Mouse (Mus musculus) MEL (cell line): ENCODE results near the gene Th. TPM values are rescaled to one million over a fixed set of nuclear protein-coding genes. Genes with fewer than 3 reads are reported as not detected.

Source experiments
- DNase-seq: peaks from one replicate; pipeline ENCODE4 v3.0.0; 2011; ENCODE audit warnings: low read depth, low spot score
- H3K27ac ChIP-seq: 2 replicates; pipeline ENCODE4 v1.5.1; 2012; ENCODE audit warnings: low read depth, mild to moderate bottlenecking, control low read depth, low read length, moderate library complexity; ENCODE audit not compliant: control insufficient read depth
- H3K27me3 ChIP-seq, 2 experiments: fragments of 150-350 bp in 1 of 2; sonication (generic) in 1 of 2; 2 replicates each; pipeline ENCODE4 v1.6.1; 2012; ENCODE audit warnings: low read length in 2 of 2, mild to moderate bottlenecking in 2 of 2, improper control_type of control experiment in 1 of 2, moderate library complexity in 1 of 2; ENCODE audit not compliant: insufficient read depth in 2 of 2, control insufficient read depth in 1 of 2
- H3K36me3 ChIP-seq, 2 experiments: 2 replicates each; pipeline ENCODE4 v1.6.1; 2012 to 2014; ENCODE audit warnings: low read length in 2 of 2, improper control_type of control experiment in 1 of 2, inconsistent platforms in 1 of 2, mild to moderate bottlenecking in 1 of 2; ENCODE audit not compliant: insufficient read depth in 2 of 2, control insufficient read depth in 1 of 2
- H3K4me1 ChIP-seq, 2 experiments: fragments of 150-350 bp in 1 of 2; sonication (generic) in 1 of 2; 2 replicates each; pipeline ENCODE4 v1.6.1; 2012; ENCODE audit warnings: low read length in 2 of 2, improper control_type of control experiment in 1 of 2, mild to moderate bottlenecking in 1 of 2; ENCODE audit not compliant: insufficient read depth in 2 of 2, control insufficient read depth in 1 of 2
- H3K4me3 ChIP-seq, 2 experiments: fragments of 150-350 bp in 1 of 2; sonication (generic) in 1 of 2; 2 replicates each; pipeline ENCODE4 v1.5.1; 2012; ENCODE audit warnings: low read depth in 2 of 2, low read length in 2 of 2, mild to moderate bottlenecking in 2 of 2, moderate library complexity in 2 of 2, control low read depth in 1 of 2, improper control_type of control experiment in 1 of 2; ENCODE audit not compliant: control insufficient read depth in 1 of 2, insufficient read depth in 1 of 2
- H3K79me2 ChIP-seq: 2 replicates; pipeline ENCODE4 v1.6.1; 2012; ENCODE audit warnings: mild to moderate bottlenecking, low read length, moderate library complexity; ENCODE audit not compliant: control insufficient read depth, poor library complexity, insufficient read depth
- H3K9ac ChIP-seq: 2 replicates; pipeline ENCODE4 v1.6.1; 2012; ENCODE audit warnings: low read depth, mild to moderate bottlenecking, control low read depth, low read length, moderate library complexity; ENCODE audit not compliant: control insufficient read depth, poor library complexity, severe bottlenecking
- H3K9me3 ChIP-seq: fragments of 150-350 bp; sonication (generic); replicated peaks from 2 replicates; pipeline ENCODE4 v1.6.1; 2012; ENCODE audit warnings: mild to moderate bottlenecking, low read length, improper control_type of control experiment, moderate library complexity; ENCODE audit not compliant: insufficient read depth
- BHLHE40 ChIP-seq: IDR thresholded peaks from 2 replicates; pipeline ENCODE4 v1.6.1; 2012; ENCODE audit warnings: low read depth, mild to moderate bottlenecking, inconsistent platforms, low read length, improper control_type of control experiment, borderline replicate concordance
- CHD1 ChIP-seq: IDR thresholded peaks from 2 replicates; pipeline ENCODE4 v1.6.1; 2012; ENCODE audit warnings: low read depth, mild to moderate bottlenecking, inconsistent platforms, low read length, improper control_type of control experiment
- CHD2 ChIP-seq: IDR thresholded peaks from 2 replicates; pipeline ENCODE4 v1.6.1; 2011; ENCODE audit warnings: low read length, improper control_type of control experiment
- E2F4 ChIP-seq: IDR thresholded peaks from 2 replicates; pipeline ENCODE4 v1.6.1; 2011; ENCODE audit warnings: low read depth, low read length, improper control_type of control experiment, borderline replicate concordance
- ELF1 ChIP-seq: IDR thresholded peaks from 2 replicates; pipeline ENCODE4 v1.6.1; 2014; ENCODE audit warnings: low read depth, mild to moderate bottlenecking, inconsistent platforms, low read length, improper control_type of control experiment, moderate library complexity
- ETS1 ChIP-seq: IDR thresholded peaks from 2 replicates; pipeline ENCODE4 v1.6.1; 2012; ENCODE audit warnings: low read depth, mild to moderate bottlenecking, inconsistent platforms, low read length, improper control_type of control experiment, moderate library complexity
- GABPA ChIP-seq: IDR thresholded peaks from 2 replicates; pipeline ENCODE4 v1.6.1; 2012; ENCODE audit warnings: low read depth, mild to moderate bottlenecking, inconsistent platforms, low read length, improper control_type of control experiment, moderate library complexity
- GATA1 ChIP-seq: IDR thresholded peaks from 2 replicates; pipeline ENCODE4 v1.6.1; 2011; ENCODE audit warnings: low read depth, low read length, improper control_type of control experiment
- KAT2A ChIP-seq: conservative IDR thresholded peaks from 2 replicates; pipeline ENCODE4 v1.6.1; 2012; ENCODE audit warnings: low read depth, low read length, improper control_type of control experiment, inconsistent platforms
- MAX ChIP-seq: IDR thresholded peaks from 2 replicates; pipeline ENCODE4 v1.6.1; 2011; ENCODE audit warnings: low read length, improper control_type of control experiment
- MAZ ChIP-seq: IDR thresholded peaks from 2 replicates; pipeline ENCODE4 v1.6.1; 2012; ENCODE audit warnings: low read depth, mild to moderate bottlenecking, inconsistent platforms, low read length, improper control_type of control experiment
- MXI1 ChIP-seq: IDR thresholded peaks from 2 replicates; pipeline ENCODE4 v1.6.1; 2011; ENCODE audit warnings: mild to moderate bottlenecking, low read depth, low read length, improper control_type of control experiment
- NRF1 ChIP-seq: IDR thresholded peaks from 2 replicates; pipeline ENCODE4 v1.6.1; 2014; ENCODE audit warnings: low read depth, mild to moderate bottlenecking, inconsistent platforms, low read length, improper control_type of control experiment, moderate library complexity; ENCODE audit not compliant: poor library complexity, insufficient read depth, severe bottlenecking
- POLR2A ChIP-seq, 2 experiments: IDR thresholded peaks; 2 replicates each; pipeline ENCODE4 v1.6.1; 2011 to 2012; ENCODE audit warnings: low read length in 2 of 2, mild to moderate bottlenecking in 2 of 2, control low read depth in 1 of 2, improper control_type of control experiment in 1 of 2, low read depth in 1 of 2, moderate library complexity in 1 of 2; ENCODE audit not compliant: control insufficient read depth in 1 of 2, insufficient read depth in 1 of 2, poor library complexity in 1 of 2
- POLR2AphosphoS2 ChIP-seq: IDR thresholded peaks from 2 replicates; pipeline ENCODE4 v1.6.1; 2011; ENCODE audit warnings: low read length, improper control_type of control experiment
- POLR2AphosphoS5 ChIP-seq: IDR thresholded peaks from 2 replicates; pipeline ENCODE4 v1.6.1; 2012; ENCODE audit warnings: low read depth, borderline replicate concordance, mild to moderate bottlenecking, inconsistent platforms, low read length, moderate library complexity, mixed read lengths
- RAD21 ChIP-seq: IDR thresholded peaks from 2 replicates; pipeline ENCODE4 v1.6.1; 2011; ENCODE audit warnings: mild to moderate bottlenecking, low read depth, low read length, improper control_type of control experiment
- SMC3 ChIP-seq: IDR thresholded peaks from 2 replicates; pipeline ENCODE4 v1.6.1; 2011; ENCODE audit warnings: low read depth, low read length, improper control_type of control experiment
- TAL1 ChIP-seq: IDR thresholded peaks from 2 replicates; pipeline ENCODE4 v1.6.1; 2012; ENCODE audit warnings: mild to moderate bottlenecking, inconsistent platforms, low read length, moderate library complexity, mixed read lengths
- TBP ChIP-seq: IDR thresholded peaks from 2 replicates; pipeline ENCODE4 v1.8.0; 2011; ENCODE audit warnings: low read depth, low read length, improper control_type of control experiment
- TCF12 ChIP-seq: IDR thresholded peaks from 2 replicates; pipeline ENCODE4 v1.6.1; 2014; ENCODE audit warnings: low read depth, mild to moderate bottlenecking, inconsistent platforms, low read length, improper control_type of control experiment, moderate library complexity
- UBTF ChIP-seq: IDR thresholded peaks from 2 replicates; pipeline ENCODE4 v1.6.1; 2012; ENCODE audit warnings: low read depth, mild to moderate bottlenecking, inconsistent platforms, low read length, improper control_type of control experiment, moderate library complexity, borderline replicate concordance; ENCODE audit not compliant: insufficient read depth
- USF1 ChIP-seq: IDR thresholded peaks from 2 replicates; pipeline ENCODE4 v1.6.1; 2014; ENCODE audit warnings: low read depth, mild to moderate bottlenecking, inconsistent platforms, low read length, improper control_type of control experiment, moderate library complexity
- USF2 ChIP-seq, 2 experiments: IDR thresholded peaks; 2 replicates each; pipeline ENCODE4 v1.6.1; 2011 to 2012; ENCODE audit warnings: improper control_type of control experiment in 2 of 2, low read length in 2 of 2, borderline replicate concordance in 1 of 2, inconsistent platforms in 1 of 2, low read depth in 1 of 2, mild to moderate bottlenecking in 1 of 2; ENCODE audit not compliant: insufficient read depth in 1 of 2
- ZMIZ1 ChIP-seq: IDR thresholded peaks from 2 replicates; pipeline ENCODE4 v1.6.1; 2012; ENCODE audit warnings: low read depth, mild to moderate bottlenecking, inconsistent platforms, low read length, improper control_type of control experiment, moderate library complexity
- polyA plus RNA-seq, 2 experiments: library from polyadenylated mRNA; stranded (reverse) in 1 of 2; unstranded in 1 of 2; fragments of >175 nt in 1 of 2; fragments of >200 nt in 1 of 2; gene quantifications; 2 replicates each; pipeline versions ENCODE4 v1.2.1 to v1.2.4; 2012; ENCODE audit warnings: low replicate concordance in 2 of 2, low read depth in 1 of 2; ENCODE audit not compliant: insufficient read length in 2 of 2, insufficient read depth in 1 of 2, missing spikeins in 1 of 2
- total RNA-seq: library from RNA; depleted of rRNA; stranded (reverse); fragments of 300-350 nt; gene quantifications from 2 replicates; pipeline ENCODE4 v1.2.3, GENCODE M21; 2012

The Th gene
- total and polyA plus RNA-seq, 3 experiments, result not detected

DNA sequence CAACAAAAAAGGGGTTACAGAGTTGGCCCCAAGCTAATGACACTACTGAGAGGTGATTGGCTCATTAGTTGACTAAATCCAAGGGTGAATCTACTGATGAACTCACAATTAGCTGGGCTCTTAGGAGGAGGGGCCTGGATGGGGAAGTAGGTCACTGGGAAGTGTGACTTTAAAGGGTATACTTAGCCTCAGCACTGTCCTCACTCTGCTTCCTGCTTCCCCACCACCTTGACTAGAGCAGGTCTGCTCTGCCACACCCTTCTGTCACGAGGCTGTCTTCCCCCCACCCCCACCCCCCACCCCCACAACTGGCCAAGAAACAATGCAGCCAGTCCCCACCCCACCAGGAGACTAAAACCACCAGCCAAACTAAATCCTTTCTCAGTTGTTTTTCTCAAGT, 18.6 kb upstream of the Th start:
- Histone ChIP-seq H3K4me1 (peaks cover 0 to 2% of the 10 kb centered on the region in 2 experiments; a peak in 1 of 4 replicates), H3K27me3 (no peaks in the 10 kb centered on the region; a peak in 2 of 4 replicates), H3K9me3 (no peaks in the 10 kb centered on the region), H3K4me3 (no peak overlapping the region), H3K36me3 (no peaks in the 10 kb centered on the region; a peak in 1 of 4 replicates), H3K79me2 (no peaks in the 10 kb centered on the region), H3K9ac (no peak overlapping the region), H3K27ac (no peak overlapping the region)
- TF ChIP-seq BHLHE40 (no peak), ZMIZ1 (no peak), KAT2A (no peak), GABPA (no peak), NRF1 (no peak), UBTF (no peak), MXI1 (no peak), USF2 (IDR thresholded peaks at IDR 0.05; ENCODE audit: borderline replicate concordance in 1 of 2, insufficient read depth in 1 of 2, low read depth in 1 of 2, low read length in 2 of 2) (no peak), POLR2A (IDR thresholded peaks at IDR 0.05; ENCODE audit: control insufficient read depth in 1 of 2, insufficient read depth in 1 of 2, low read depth in 1 of 2, low read length in 2 of 2, poor library complexity in 1 of 2) (no peak), E2F4 (no peak), POLR2AphosphoS5 (no peak), MAZ (no peak), ETS1 (no peak), TAL1 (no peak), SMC3 (no peak), RAD21 (no peak), ELF1 (no peak)
- DNase-seq, result peak; percentile 19

DNA sequence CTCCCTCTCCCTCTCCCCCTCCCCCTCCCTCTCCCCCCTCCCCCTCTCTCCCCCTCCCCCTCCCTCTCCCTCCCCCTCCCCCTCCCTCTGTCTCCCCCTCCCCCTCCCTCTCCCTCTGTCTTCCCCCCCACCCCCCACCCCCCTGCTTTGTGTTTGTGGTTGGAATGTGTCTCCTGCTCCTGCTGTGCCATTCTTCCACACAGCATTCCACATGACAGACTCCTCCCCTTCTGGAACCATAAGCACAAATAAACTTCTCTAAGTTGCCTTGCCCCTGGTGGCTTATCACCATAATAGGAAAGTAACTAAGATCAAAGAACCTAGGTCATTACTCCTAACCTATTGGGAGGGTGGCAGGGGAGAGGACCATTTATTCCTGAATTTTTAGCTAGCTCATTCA, 6.7 kb upstream of the Th start:
- H3K36me3 ChIP-seq, result peaks cover 0 to 3% of the 10 kb centered on the region in 2 experiments; a peak in 1 of 4 replicates
- H3K79me2 ChIP-seq, result no peaks in the 10 kb centered on the region
- H3K27ac ChIP-seq, result no peak overlapping the region
- H3K27me3 ChIP-seq, result no peaks in the 10 kb centered on the region; a peak in 1 of 4 replicates
- H3K4me3 ChIP-seq, result no peak overlapping the region
- H3K4me1 ChIP-seq, result peaks cover 0 to 3% of the 10 kb centered on the region in 2 experiments; a peak in 2 of 4 replicates
- no peak for TF ChIP-seq CHD1
- no peak for TF ChIP-seq CHD2
- no peak for TF ChIP-seq GATA1
- no peak for TF ChIP-seq E2F4
- TF ChIP-seq POLR2AphosphoS2, result no peak
- TF ChIP-seq MAX, result no peak
- TF ChIP-seq TCF12, result no peak
- TF ChIP-seq MAZ, result no peak
- TF ChIP-seq POLR2A (IDR thresholded peaks at IDR 0.05; ENCODE audit: control insufficient read depth in 1 of 2, insufficient read depth in 1 of 2, low read depth in 1 of 2, low read length in 2 of 2, poor library complexity in 1 of 2), result no peak
- TF ChIP-seq NRF1, result no peak
- TF ChIP-seq TBP, result no peak
- TF ChIP-seq USF1, result no peak
- no peaks in the 10 kb centered on the region for H3K9me3 ChIP-seq
- no peak for DNase-seq
- no peak overlapping the region for H3K9ac ChIP-seq
